24 mouse cellular contexts compared by ENCODE assay signal in genomic region chr4:151005656-151006318, GRCm38 (mm10). TPM values are rescaled to one million over a fixed set of nuclear protein-coding genes. Genes with fewer than 3 reads are reported as not detected.
DNase-seq lines count a peak whose midpoint lies in the region; ATAC-seq and TF ChIP-seq lines count a peak whose summit lies in the region.
"Had no signal": no experiment of that assay in that cellular context is flagged by ENCODE, and none has a peak within 500 bp of the region (broad histone marks: within the 10 kb centered on the region; RNA-seq: fewer than 3 reads in every experiment).

No protein-coding gene starts in this region.

- TF ChIP-seq CTCF in thymus, adult 2 months (IDR thresholded peaks at IDR 0.05; ENCODE audit: borderline replicate concordance, control insufficient read depth, extremely low read depth, insufficient read depth, low read length, poor library complexity), result no peak

- peaks cover 8% of the 10 kb centered on the region for H3K4me1 ChIP-seq in thymus, adult 2 months (replicated peaks; ENCODE audit: control insufficient read depth, insufficient read depth, low read length)
- H3K4me1 ChIP-seq: limb, embryonic 12.5 days; midbrain, embryonic 13.5 days had no signal

- no peak overlapping the region for H3K27ac ChIP-seq in thymus, adult 2 months (ENCODE audit: control insufficient read depth, insufficient read depth, low read length)
- H3K27ac ChIP-seq: heart, adult 2 months; limb, embryonic 12.5 days; liver, embryonic 14.5 days; midbrain, embryonic 13.5 days had no signal

- no peak overlapping the region for H3K4me3 ChIP-seq in thymus, adult 2 months (ENCODE audit: control insufficient read depth, insufficient read depth, low read length)
- H3K4me3 ChIP-seq: heart, adult 2 months; limb, embryonic 12.5 days; midbrain, embryonic 13.5 days had no signal

- TF ChIP-seq POLR2A in thymus, adult 2 months (IDR thresholded peaks at IDR 0.05; ENCODE audit: control insufficient read depth, extremely low read depth, insufficient read depth, low read length, poor library complexity), result no peak

- WGBS in thymus, adult 2 months, result 16% methylated on average over 13 of the region's 13 CpGs

- ATAC-seq in inflammation-experienced regulatory T-cells, adult 6 months, result peak; percentile 46
- ATAC-seq: forebrain, postnatal 0 days; hindbrain, embryonic 16.5 days; midbrain, embryonic 13.5 days had no signal

- H3K27me3 ChIP-seq in thymus, adult 2 months (ENCODE audit: control insufficient read depth, insufficient read depth, low read length), result no peaks in the 10 kb centered on the region
- H3K27me3 ChIP-seq: limb, embryonic 12.5 days; midbrain, embryonic 13.5 days had no signal

- H3K36me3 ChIP-seq in thymus, adult 2 months (ENCODE audit: control insufficient read depth, insufficient read depth, low read length), result no peaks in the 10 kb centered on the region

- DNase-seq in thymus, adult 2 months, result peak; percentile 30
- no peak for DNase-seq in thymus, adult 18-20 months
- peak; percentile 76 to 87 for DNase-seq in natural killer cell, adult 2 months (ENCODE audit: low spot score in 2 of 2)
- DNase-seq in ovary, adult 18-20 months (ENCODE audit: low spot score), result no peak
- no peak for DNase-seq in ovary, postnatal 36 days (ENCODE audit: low spot score)
- no peak for DNase-seq in heart, postnatal 4 days
- no peak for DNase-seq in lung, postnatal 10 days
- DNase-seq: cerebellum, postnatal 14 days; forebrain, postnatal 0 days; heart, adult 2 months; heart, postnatal 14 days; kidney, adult 8-10 months; lung, postnatal 14 days; right cerebral cortex, adult 18-20 months had no signal

RNA-seq across cellular contexts. Expression of gene Uts2, which starts 8.9 kb away (rescaled TPM):
- 0.32 TPM in 1 of 2 replicates, not detected in the other for polyA plus RNA-seq in thymus, adult 2 months (2012; rRNA removed)
- not detected for polyA plus RNA-seq in inflammation-experienced regulatory T-cells, adult 6 months (2017; shearing (Covaris generic))
- total RNA-seq in heart, postnatal 4 days (2021), result not detected
- total RNA-seq: forebrain, postnatal 0 days; gastrocnemius, adult 8-10 months; heart, adult 2 months; heart, postnatal 14 days; MEL had no signal
- polyA plus RNA-seq: embryonic facial prominence, embryonic 11.5 days; forebrain, postnatal 0 days; heart, adult 2 months; limb, embryonic 12.5 days; liver, embryonic 14.5 days; midbrain, embryonic 13.5 days; spleen, adult 2 months; stomach, embryonic 16.5 days had no signal

RNA-seq across cellular contexts. Expression of gene Per3, which starts 38.7 kb away (rescaled TPM):
- polyA plus RNA-seq in thymus, adult 2 months (2012; rRNA removed), result 5.0 and 5.4 TPM in 2 replicates
- 1 to 10 TPM; 1.8 to 7.7 (median 7.6) TPM for polyA plus RNA-seq in inflammation-experienced regulatory T-cells, adult 6 months (2017; shearing (Covaris generic))
- 10 to 100 TPM; 12.0 to 12.9 TPM for total RNA-seq in heart, postnatal 4 days (2021)

RNA-seq across cellular contexts. Expression of gene Vamp3, which starts 52.0 kb away (rescaled TPM):
- 27.2 and 30.9 TPM in 2 replicates for polyA plus RNA-seq in thymus, adult 2 months (2012; rRNA removed)
- 10 to 100 TPM; 43.5 to 56.3 (median 47.6) TPM for polyA plus RNA-seq in inflammation-experienced regulatory T-cells, adult 6 months (2017; shearing (Covaris generic))
- total RNA-seq in heart, postnatal 4 days (2021), result 10 to 100 TPM; 83.2 to 86.2 TPM

Comparison
In these comparisons a context has a peak if more than half of its experiments do, and no peak if none do; other contexts are left out.
1. DNase-seq: peak in thymus, adult 2 months (single experiment) and natural killer cell, adult 2 months (2 of 2); none in thymus, adult 18-20 months (0 of 2), ovary, adult 18-20 months (single experiment), ovary, postnatal 36 days (single experiment), heart, postnatal 4 days (single experiment) and lung, postnatal 10 days (single experiment).